Mouse (Mus musculus) CH12.LX (cell line): ENCODE measurements at regions not wholly inside any gene's neighbourhood (a gene's known extent, or its start where the extent isn't known, plus 50 kb on each side); places are given as distances from the start of the nearest gene placed in this dataset.

Source experiments
- DNase-seq: peaks from one replicate; pipeline ENCODE4 v3.0.0-alpha.2; 2013; ENCODE audit errors: extremely low read depth
- H3K27ac ChIP-seq: 2 replicates; pipeline ENCODE4 v1.5.1; 2012; ENCODE audit warnings: low read depth, mild to moderate bottlenecking, control low read depth, moderate library complexity; ENCODE audit not compliant: insufficient read depth
- H3K27me3 ChIP-seq: replicated peaks from 2 replicates; pipeline ENCODE3; 2012; ENCODE audit warnings: inconsistent platforms
- H3K36me3 ChIP-seq, 2 experiments: replicated peaks in 1 of 2; 2 replicates each; pipeline versions ENCODE3 to v1.6.1; 2012; ENCODE audit warnings: inconsistent platforms in 1 of 2, low read length in 1 of 2, mild to moderate bottlenecking in 1 of 2, mixed read lengths in 1 of 2, moderate library complexity in 1 of 2; ENCODE audit not compliant: control insufficient read depth in 1 of 2, insufficient read depth in 1 of 2
- H3K4me1 ChIP-seq, 2 experiments: 2 replicates each; pipeline ENCODE4 v1.6.1; 2012; ENCODE audit warnings: inconsistent platforms in 1 of 2, moderate library complexity in 1 of 2; ENCODE audit not compliant: insufficient read depth in 2 of 2, control insufficient read depth in 1 of 2
- H3K4me2 ChIP-seq: 2 replicates; pipeline ENCODE4 v1.6.1; 2012; ENCODE audit warnings: low read depth, mild to moderate bottlenecking, control low read depth; ENCODE audit not compliant: poor library complexity, insufficient read depth, severe bottlenecking
- H3K4me3 ChIP-seq, 3 experiments: fragments of 150-350 bp in 1 of 3; sonication (generic) in 1 of 3; replicated peaks in 1 of 3; 2 replicates each; pipeline versions ENCODE3 to v1.5.1; 2011 to 2012; ENCODE audit warnings: low read depth in 2 of 3, low read length in 2 of 3, mild to moderate bottlenecking in 2 of 3, moderate library complexity in 2 of 3, control low read depth in 1 of 3, improper control_type of control experiment in 1 of 3, inconsistent platforms in 1 of 3, mixed read lengths in 1 of 3; ENCODE audit not compliant: poor library complexity in 1 of 3
- H3K79me2 ChIP-seq: replicated peaks from 2 replicates; pipeline ENCODE4 v1.6.1; 2012; ENCODE audit warnings: mild to moderate bottlenecking, moderate library complexity; ENCODE audit not compliant: control insufficient read depth, poor library complexity, insufficient read depth, severe bottlenecking; ENCODE audit errors: extremely low read depth
- H3K9ac ChIP-seq: 2 replicates; pipeline ENCODE4 v1.6.1; 2012; ENCODE audit warnings: low read depth, mild to moderate bottlenecking, control low read depth, moderate library complexity; ENCODE audit not compliant: insufficient read depth
- H3K9me3 ChIP-seq: replicated peaks from 2 replicates; pipeline ENCODE3; 2012; ENCODE audit warnings: low read length, inconsistent platforms, mixed read lengths
- BHLHE40 ChIP-seq: IDR thresholded peaks from 2 replicates; pipeline ENCODE4 v1.6.1; 2011; ENCODE audit warnings: mild to moderate bottlenecking, low read depth, low read length, improper control_type of control experiment
- CHD2 ChIP-seq: IDR thresholded peaks from 2 replicates; pipeline ENCODE4 v1.6.1; 2011; ENCODE audit warnings: low read length, improper control_type of control experiment
- CTCF ChIP-seq, 2 experiments: IDR thresholded peaks in 1 of 2; conservative IDR thresholded peaks in 1 of 2; 2 replicates each; pipeline ENCODE4 v1.5.1; 2011 to 2012; ENCODE audit warnings: low read depth in 2 of 2, low read length in 2 of 2, improper control_type of control experiment in 1 of 2, inconsistent platforms in 1 of 2, mild to moderate bottlenecking in 1 of 2, moderate library complexity in 1 of 2
- E2F4 ChIP-seq: IDR thresholded peaks from 2 replicates; pipeline ENCODE4 v1.6.1; 2011; ENCODE audit warnings: low read depth, low read length, improper control_type of control experiment; ENCODE audit not compliant: insufficient replicate concordance
- ETS1 ChIP-seq: conservative IDR thresholded peaks from 2 replicates; pipeline ENCODE4 v1.6.1; 2012; ENCODE audit warnings: low read depth, mild to moderate bottlenecking, inconsistent platforms, low read length, improper control_type of control experiment, moderate library complexity
- GABPA ChIP-seq: IDR thresholded peaks from 2 replicates; pipeline ENCODE4 v1.6.1; 2012; ENCODE audit warnings: low read depth, low read length, improper control_type of control experiment, inconsistent platforms; ENCODE audit not compliant: insufficient replicate concordance
- IRF4 ChIP-seq: IDR thresholded peaks from 2 replicates; pipeline ENCODE4 v1.6.1; 2014; ENCODE audit warnings: low read depth, mild to moderate bottlenecking, inconsistent platforms, low read length, improper control_type of control experiment
- JUND ChIP-seq: conservative IDR thresholded peaks from 2 replicates; pipeline ENCODE4 v1.6.1; 2011; ENCODE audit warnings: low read depth, low read length, improper control_type of control experiment
- KAT2A ChIP-seq: IDR thresholded peaks from 2 replicates; pipeline ENCODE4 v1.6.1; 2012; ENCODE audit warnings: low read length, improper control_type of control experiment, inconsistent platforms; ENCODE audit not compliant: insufficient replicate concordance
- MAFK ChIP-seq: IDR thresholded peaks from 2 replicates; pipeline ENCODE4 v1.6.1; 2011; ENCODE audit warnings: low read length, improper control_type of control experiment; ENCODE audit not compliant: insufficient replicate concordance
- MAX ChIP-seq: IDR thresholded peaks from 2 replicates; pipeline ENCODE4 v1.6.1; 2011; ENCODE audit warnings: low read length, improper control_type of control experiment
- MXI1 ChIP-seq: IDR thresholded peaks from 2 replicates; pipeline ENCODE4 v1.6.1; 2011; ENCODE audit warnings: mild to moderate bottlenecking, low read depth, low read length, improper control_type of control experiment
- MYC ChIP-seq: IDR thresholded peaks from 2 replicates; pipeline ENCODE4 v1.6.1; 2011; ENCODE audit warnings: low read depth, mild to moderate bottlenecking, improper control_type of control experiment, low read length
- NELFE ChIP-seq: IDR thresholded peaks from 2 replicates; pipeline ENCODE4 v1.6.1; 2011; ENCODE audit warnings: low read depth, low read length, improper control_type of control experiment
- PAX5 ChIP-seq: IDR thresholded peaks from 2 replicates; pipeline ENCODE4 v1.6.1; 2012; ENCODE audit warnings: low read length, inconsistent platforms, mixed read lengths
- POLR2A ChIP-seq: IDR thresholded peaks from 2 replicates; pipeline ENCODE4 v1.6.1; 2011; ENCODE audit warnings: low read depth, mild to moderate bottlenecking, improper control_type of control experiment, low read length
- SIN3A ChIP-seq: IDR thresholded peaks from 2 replicates; pipeline ENCODE4 v1.6.1; 2012; ENCODE audit warnings: low read length, improper control_type of control experiment, inconsistent platforms
- SMC3 ChIP-seq: IDR thresholded peaks from 2 replicates; pipeline ENCODE4 v1.6.1; 2011; ENCODE audit warnings: low read depth, low read length, improper control_type of control experiment
- USF1 ChIP-seq: IDR thresholded peaks from 2 replicates; pipeline ENCODE4 v1.6.1; 2014; ENCODE audit warnings: low read depth, mild to moderate bottlenecking, inconsistent platforms, low read length, improper control_type of control experiment
- USF2 ChIP-seq: conservative IDR thresholded peaks from 2 replicates; pipeline ENCODE4 v1.6.1; 2011; ENCODE audit warnings: low read depth, low read length, improper control_type of control experiment
- ZC3H11A ChIP-seq: IDR thresholded peaks from 2 replicates; pipeline ENCODE4 v1.6.1; 2012; ENCODE audit warnings: low read depth, mild to moderate bottlenecking, inconsistent platforms, low read length, improper control_type of control experiment
- ZKSCAN1 ChIP-seq: IDR thresholded peaks from 2 replicates; pipeline ENCODE4 v1.6.1; 2012; ENCODE audit warnings: low read depth, inconsistent platforms, low read length, improper control_type of control experiment, borderline replicate concordance
- ZMIZ1 ChIP-seq: IDR thresholded peaks from 2 replicates; pipeline ENCODE4 v1.6.1; 2012; ENCODE audit warnings: low read depth, mild to moderate bottlenecking, inconsistent platforms, low read length, improper control_type of control experiment
- dilution Hi-C: fragments of 300-500 bp; cut with MboI; formaldehyde crosslinking; loops from 2 replicates; pipeline ENCODE4 v1.14.3; 2020; ENCODE audit warnings: low sequenced_read_pairs; ENCODE audit not compliant: extremely low pct_unique_long_range_greater_than_20kb, extremely low pct_ligation_motif_present
- in situ Hi-C: fragments of 300-500 bp; cut with MboI; formaldehyde crosslinking; loops from 3 replicates; pipeline ENCODE4 v1.14.3; 2019; ENCODE audit warnings: low sequenced_read_pairs, low pct_ligation_motif_present, low pct_unique_long_range_greater_than_20kb, mixed read lengths

GRCm38 (mm10) chr12:27648602-27649001 lies 306.2 kb upstream of the Sox11 start:
- Histone ChIP-seq H3K9ac (no peak overlapping the region), H3K9me3 (peaks cover 77% of the 10 kb centered on the region), H3K79me2 (no peaks in the 10 kb centered on the region), H3K4me1 (no peaks in the 10 kb centered on the region), H3K27ac (no peak overlapping the region), H3K36me3 (no peaks in the 10 kb centered on the region), H3K27me3 (no peaks in the 10 kb centered on the region), H3K4me3 (no peak overlapping the region), H3K4me2 (no peak overlapping the region)
- no peak for DNase-seq
- dilution Hi-C loops (no loop called here), in situ Hi-C loops (no loop called here)
- TF ChIP-seq USF1 (no peak), SMC3 (no peak), MYC (no peak), CTCF (conservative IDR thresholded peaks at IDR 0.05 in 1 of 2, IDR thresholded peaks at IDR 0.05 in 1 of 2; ENCODE audit: low read depth in 2 of 2, low read length in 2 of 2) (no peak), ZC3H11A (no peak), MAFK (no peak), KAT2A (no peak), GABPA (no peak), MXI1 (no peak), SIN3A (no peak), CHD2 (no peak), BHLHE40 (no peak)

GRCm38 (mm10) chr12:27646497-27647307 lies 304.3 kb upstream of the Sox11 start:
- H3K9me3 ChIP-seq = peaks cover 78% of the 10 kb centered on the region
- H3K27me3 ChIP-seq = no peaks in the 10 kb centered on the region
- in situ Hi-C loops (no loop called here), dilution Hi-C loops (no loop called here)
- H3K36me3 ChIP-seq = no peaks in the 10 kb centered on the region
- H3K4me2 ChIP-seq = no peak overlapping the region
- no peak overlapping the region for H3K27ac ChIP-seq
- no peak for TF ChIP-seq SIN3A
- no peak for TF ChIP-seq PAX5
- no peak for TF ChIP-seq MAX
- no peak for TF ChIP-seq CHD2
- no peak for TF ChIP-seq SMC3
- no peak for TF ChIP-seq MAFK
- TF ChIP-seq USF2 = no peak
- TF ChIP-seq ZMIZ1 = no peak
- no peak for TF ChIP-seq CTCF (conservative IDR thresholded peaks at IDR 0.05 in 1 of 2, IDR thresholded peaks at IDR 0.05 in 1 of 2; ENCODE audit: low read depth in 2 of 2, low read length in 2 of 2)
- no peak for TF ChIP-seq E2F4
- no peak for TF ChIP-seq ETS1
- no peak for TF ChIP-seq ZKSCAN1
- TF ChIP-seq NELFE = no peak
- TF ChIP-seq JUND = no peak
- TF ChIP-seq POLR2A = no peak
- no peak for TF ChIP-seq IRF4
- no peak for DNase-seq
- no peaks in the 10 kb centered on the region for H3K4me1 ChIP-seq
- H3K9ac ChIP-seq = no peak overlapping the region
- H3K79me2 ChIP-seq = no peaks in the 10 kb centered on the region
- H3K4me3 ChIP-seq = no peak overlapping the region
